Mouse (Mus musculus) intestine, embryonic 16.5 days (tissue): ENCODE measurements around the gene Cbfb. TPM values are rescaled to one million over a fixed set of nuclear protein-coding genes. Genes with fewer than 3 reads are reported as not detected.

Experiments
- ATAC-seq: fragments of 200-750 bp; cut with Nextera tagmentation; 2 replicates; pipeline ENCODE4 v1.8.0; 2017; ENCODE audit warnings: moderate TSS enrichment, moderate library complexity
- H3K27ac ChIP-seq: fragments of 300-500 bp; sonication (generic); 2 replicates; pipeline ENCODE4 v1.5.1; 2014; ENCODE audit warnings: mild to moderate bottlenecking, low read length
- H3K27me3 ChIP-seq: fragments of 300-500 bp; sonication (generic); replicated peaks from 2 replicates; pipeline ENCODE4 v1.6.1; 2014; ENCODE audit warnings: low read length, control low read depth, mixed read lengths; ENCODE audit not compliant: control insufficient read depth, insufficient read depth
- H3K36me3 ChIP-seq: fragments of 300-500 bp; sonication (generic); 2 replicates; pipeline ENCODE4 v1.6.1; 2014; ENCODE audit warnings: low read length, control low read depth; ENCODE audit not compliant: control insufficient read depth, insufficient read depth
- H3K4me1 ChIP-seq: fragments of 300-500 bp; sonication (generic); 2 replicates; pipeline ENCODE4 v1.6.1; 2014; ENCODE audit warnings: low read length, control low read depth, mixed read lengths; ENCODE audit not compliant: control insufficient read depth, insufficient read depth
- H3K4me2 ChIP-seq: fragments of 300-500 bp; sonication (generic); 2 replicates; pipeline ENCODE4 v1.6.1; 2014; ENCODE audit warnings: low read depth, low read length, control low read depth
- H3K4me3 ChIP-seq: fragments of 300-500 bp; sonication (generic); 2 replicates; pipeline ENCODE4 v1.5.1; 2014; ENCODE audit warnings: mild to moderate bottlenecking, low read length
- H3K9ac ChIP-seq: fragments of 300-500 bp; sonication (generic); 2 replicates; pipeline ENCODE4 v1.6.1; 2014; ENCODE audit warnings: low read depth, low read length
- H3K9me3 ChIP-seq: fragments of 300-500 bp; sonication (generic); 2 replicates; pipeline ENCODE4 v1.6.1; 2016; ENCODE audit warnings: low read length, control low read depth; ENCODE audit not compliant: control insufficient read depth
- WGBS: fragments of 180-500 bp; shearing (Covaris S2); extraction: QIAGEN DNeasy Blood & Tissue Kit; methylation state at CpG from one replicate; pipeline ENCODE4 v1.1.7; 2014; 5-methylcytosine and 5-hydroxymethylcytosine counted together
- polyA plus RNA-seq: library from polyadenylated mRNA; unstranded; fragments of >200 nt; fragmentation: Nextera tagmentation; extraction: Ambion mirVana; gene quantifications from 2 replicates; pipeline ENCODE4 v1.2.1, GENCODE M21; 2015

Cbfb gene
- 27.4 and 28.2 TPM in 2 replicates for polyA plus RNA-seq

- H3K27me3 ChIP-seq = no peaks in the 10 kb centered on the region
- peak; percentile 95 for ATAC-seq
- peak within 1 kb of the TSS; percentile 95 for H3K4me3 ChIP-seq
- peaks cover 7% of the 10 kb centered on the region; the same call in 1 of the 2 replicates for H3K4me1 ChIP-seq
- H3K4me2 ChIP-seq = peak within 1 kb of the TSS; percentile 63
- H3K36me3 ChIP-seq = no peaks in the 10 kb centered on the region
- H3K9ac ChIP-seq = peak within 1 kb of the TSS; percentile 98
- no peaks in the 10 kb centered on the region for H3K9me3 ChIP-seq
- H3K27ac ChIP-seq = peak within 1 kb of the TSS; percentile 98
- WGBS = 0% methylated on average over 71 of the region's 86 CpGs
Measured at GRCm38 (mm10) chr8:105170381-105171115, at the start of gene Cbfb. Gene Cbfb (plus strand): TSS chr8:105170674.

- Histone ChIP-seq H3K4me3 (no peak overlapping the region), H3K9me3 (no peaks in the 10 kb centered on the region), H3K27ac (no peak overlapping the region), H3K4me2 (no peak overlapping the region), H3K36me3 (no peaks in the 10 kb centered on the region), H3K9ac (no peak overlapping the region), H3K27me3 (no peaks in the 10 kb centered on the region), H3K4me1 (no peaks in the 10 kb centered on the region)
- ATAC-seq = no peak
- 80% methylated on average over 9 of the region's 9 CpGs for WGBS
Measured at GRCm38 (mm10) chr8:105129864-105130263, 40.6 kb upstream of the Cbfb start.

GRCm38 (mm10) chr8:105131509-105131908 is 39.0 kb upstream of the Cbfb start, which contains the start of gene Ces4a:
Gene Ces4a (plus strand): TSS chr8:105131800.
- WGBS = 83% methylated on average over 5 of the region's 5 CpGs

GRCm38 (mm10) chr8:105138423-105138822 is 32.1 kb upstream of the Cbfb start:
- no peaks in the 10 kb centered on the region for H3K9me3 ChIP-seq
- H3K4me2 ChIP-seq = no peak overlapping the region
- no peak for ATAC-seq
- 24% methylated on average over 4 of the region's 4 CpGs for WGBS
- no peaks in the 10 kb centered on the region for H3K4me1 ChIP-seq
- no peak overlapping the region for H3K9ac ChIP-seq
- H3K27me3 ChIP-seq = no peaks in the 10 kb centered on the region
- H3K36me3 ChIP-seq = no peaks in the 10 kb centered on the region
- no peak overlapping the region for H3K4me3 ChIP-seq
- H3K27ac ChIP-seq = no peak overlapping the region

More at GRCm38 (mm10) chr8:105131509-105131908, 39.0 kb upstream of the Cbfb start, which contains the start of gene Ces4a:
- Histone ChIP-seq H3K4me3 (no peak within 1 kb of the TSS), H3K9ac (no peak within 1 kb of the TSS), H3K4me2 (no peak within 1 kb of the TSS), H3K27me3 (no peaks in the 10 kb centered on the region), H3K36me3 (no peaks in the 10 kb centered on the region), H3K4me1 (no peaks in the 10 kb centered on the region), H3K27ac (no peak within 1 kb of the TSS), H3K9me3 (no peaks in the 10 kb centered on the region)
- no peak for ATAC-seq

- ATAC-seq = no peak
- H3K4me1 ChIP-seq = no peaks in the 10 kb centered on the region
- no peaks in the 10 kb centered on the region for H3K9me3 ChIP-seq
- H3K4me3 ChIP-seq = 0 out of 2 replicates have a peak overlapping the region, but pooled peaks have one; percentile 3
- H3K27ac ChIP-seq = no peak overlapping the region
- peak overlapping the region; percentile 1; the same call in 1 of the 2 replicates for H3K4me2 ChIP-seq
- WGBS = 26% methylated on average over 19 of the region's 19 CpGs
- no peaks in the 10 kb centered on the region for H3K36me3 ChIP-seq
- no peaks in the 10 kb centered on the region for H3K27me3 ChIP-seq
- no peak overlapping the region for H3K9ac ChIP-seq
Measured at GRCm38 (mm10) chr8:105142395-105142794, 28.1 kb upstream of the Cbfb start.

- Histone ChIP-seq H3K4me1 (peaks cover 9% of the 10 kb centered on the region), H3K4me2 (no peak overlapping the region), H3K9me3 (no peaks in the 10 kb centered on the region), H3K36me3 (no peaks in the 10 kb centered on the region), H3K27me3 (no peaks in the 10 kb centered on the region), H3K9ac (no peak overlapping the region), H3K4me3 (no peak overlapping the region), H3K27ac (no peak overlapping the region)
- 67% methylated on average over 4 of the region's 4 CpGs for WGBS
- ATAC-seq = no peak
Measured at GRCm38 (mm10) chr8:105151654-105152053, 18.8 kb upstream of the Cbfb start.

- peaks cover 9% of the 10 kb centered on the region for H3K4me1 ChIP-seq
- peak overlapping the region; percentile 58 for H3K9ac ChIP-seq
- peak overlapping the region; percentile 38 for H3K4me3 ChIP-seq
- ATAC-seq = peak; percentile 68
- H3K9me3 ChIP-seq = no peaks in the 10 kb centered on the region
- H3K27me3 ChIP-seq = no peaks in the 10 kb centered on the region
- peak overlapping the region; percentile 78 for H3K4me2 ChIP-seq
- H3K36me3 ChIP-seq = no peaks in the 10 kb centered on the region
- no peak overlapping the region for H3K27ac ChIP-seq
- 4% methylated on average over 27 of the region's 27 CpGs for WGBS
Measured at GRCm38 (mm10) chr8:105152623-105153398, 17.7 kb upstream of the Cbfb start.

GRCm38 (mm10) chr8:105154316-105154715 is 16.2 kb upstream of the Cbfb start:
- H3K27ac ChIP-seq = no peak overlapping the region
- no peak overlapping the region for H3K9ac ChIP-seq
- H3K27me3 ChIP-seq = no peaks in the 10 kb centered on the region
- no peak overlapping the region for H3K4me2 ChIP-seq
- no peak overlapping the region for H3K4me3 ChIP-seq
- no peaks in the 10 kb centered on the region for H3K36me3 ChIP-seq
- H3K9me3 ChIP-seq = no peaks in the 10 kb centered on the region
- no peak for ATAC-seq
- WGBS = 92% methylated on average over 5 of the region's 5 CpGs
- peaks cover 9% of the 10 kb centered on the region for H3K4me1 ChIP-seq

GRCm38 (mm10) chr8:105155091-105155745 is 15.3 kb upstream of the Cbfb start:
- Histone ChIP-seq H3K4me3 (no peak overlapping the region), H3K27ac (no peak overlapping the region), H3K27me3 (no peaks in the 10 kb centered on the region), H3K9me3 (no peaks in the 10 kb centered on the region), H3K4me2 (no peak overlapping the region), H3K9ac (no peak overlapping the region), H3K36me3 (no peaks in the 10 kb centered on the region), H3K4me1 (peaks cover 9% of the 10 kb centered on the region)
- WGBS = 84% methylated on average over 6 of the region's 6 CpGs
- no peak for ATAC-seq
